Mouse (Mus musculus) liver, embryonic 14.5 days (tissue): Measurements from ENCODE around the gene Morc2a. TPM values are rescaled to one million over a fixed set of nuclear protein-coding genes. Genes with fewer than 3 reads are reported as not detected.

Experiments used
- ATAC-seq: fragments of 200-750 bp; cut with Nextera tagmentation; 2 replicates; pipeline ENCODE4 v1.8.0; 2017; ENCODE audit warnings: moderate number of reproducible peaks, mild to moderate bottlenecking, moderate library complexity; ENCODE audit not compliant: insufficient read depth
- DNase-seq, 3 experiments: peaks; one replicate each; pipeline ENCODE4 v3.0.0-alpha.2; 2012 to 2013; ENCODE audit warnings: low read depth in 3 of 3, low spot score in 3 of 3
- H3K27ac ChIP-seq: fragments of 300-500 bp; sonication (generic); 2 replicates; pipeline ENCODE4 v1.5.1; 2014; ENCODE audit warnings: moderate library complexity, mild to moderate bottlenecking, control low read depth, inconsistent platforms
- H3K27me3 ChIP-seq: fragments of 300-500 bp; sonication (generic); 2 replicates; pipeline ENCODE4 v1.6.1; 2014; ENCODE audit warnings: mild to moderate bottlenecking, low read length, moderate library complexity; ENCODE audit not compliant: control insufficient read depth, insufficient read depth
- H3K36me3 ChIP-seq: fragments of 300-500 bp; sonication (generic); replicated peaks from 2 replicates; pipeline ENCODE4 v1.6.1; 2014; ENCODE audit warnings: low read depth; ENCODE audit not compliant: control insufficient read depth, insufficient read depth
- H3K4me1 ChIP-seq, 2 experiments: fragments of 200-500 bp in 1 of 2; fragments of 300-500 bp in 1 of 2; sonication (generic) in 1 of 2; replicated peaks; 2 replicates each; pipeline ENCODE4 v1.6.1; 2012 to 2014; ENCODE audit warnings: antibody characterized with exemption in 1 of 2, inconsistent platforms in 1 of 2, low read length in 1 of 2; ENCODE audit not compliant: control insufficient read depth in 2 of 2, insufficient read depth in 2 of 2
- H3K4me2 ChIP-seq: fragments of 300-500 bp; sonication (generic); 2 replicates; pipeline ENCODE4 v1.6.1; 2014; ENCODE audit warnings: low read depth, mild to moderate bottlenecking, control low read depth, moderate library complexity
- H3K4me3 ChIP-seq, 2 experiments: fragments of 200-500 bp in 1 of 2; fragments of 300-500 bp in 1 of 2; sonication (generic) in 1 of 2; 2 replicates each; pipeline ENCODE4 v1.5.1; 2012 to 2014; ENCODE audit warnings: low read depth in 2 of 2, low read length in 2 of 2, mild to moderate bottlenecking in 2 of 2, control low read depth in 1 of 2, inconsistent platforms in 1 of 2, moderate library complexity in 1 of 2; ENCODE audit not compliant: insufficient read depth in 1 of 2
- H3K9ac ChIP-seq: fragments of 300-500 bp; sonication (generic); replicated peaks from 2 replicates; pipeline ENCODE4 v1.6.1; 2014; ENCODE audit warnings: mild to moderate bottlenecking, control low read depth, moderate library complexity
- H3K9me3 ChIP-seq: fragments of 300-500 bp; sonication (generic); 2 replicates; pipeline ENCODE4 v1.6.1; 2016; ENCODE audit warnings: low read length, mixed read lengths; ENCODE audit not compliant: control insufficient read depth
- CTCF ChIP-seq: IDR thresholded peaks from 2 replicates; pipeline ENCODE4 v1.5.1; 2016; ENCODE audit warnings: antibody characterized with exemption, low read depth, control low read depth
- EP300 ChIP-seq: IDR thresholded peaks from 2 replicates; pipeline ENCODE4 v1.6.1; 2016; ENCODE audit warnings: antibody characterized with exemption, low read depth
- WGBS: fragments of 180-500 bp; shearing (Covaris S2); extraction: QIAGEN DNeasy Blood & Tissue Kit; methylation state at CpG from one replicate; pipeline ENCODE4 v1.1.7; 2014; ENCODE audit not compliant: insufficient replicate concordance; 5-methylcytosine and 5-hydroxymethylcytosine counted together
- polyA plus RNA-seq, 2 experiments: library from polyadenylated mRNA; depleted of rRNA in 1 of 2; stranded (reverse) in 1 of 2; unstranded in 1 of 2; fragments of >200 nt; fragmentation: Nextera tagmentation in 1 of 2; extraction: Ambion mirVana in 1 of 2; gene quantifications; 2 replicates each; pipeline versions ENCODE4 v1.2.1 to v1.2.3; 2012 to 2014

The Morc2a gene
- polyA plus RNA-seq, 2 experiments = 3.2 to 5.6 TPM

DNA sequence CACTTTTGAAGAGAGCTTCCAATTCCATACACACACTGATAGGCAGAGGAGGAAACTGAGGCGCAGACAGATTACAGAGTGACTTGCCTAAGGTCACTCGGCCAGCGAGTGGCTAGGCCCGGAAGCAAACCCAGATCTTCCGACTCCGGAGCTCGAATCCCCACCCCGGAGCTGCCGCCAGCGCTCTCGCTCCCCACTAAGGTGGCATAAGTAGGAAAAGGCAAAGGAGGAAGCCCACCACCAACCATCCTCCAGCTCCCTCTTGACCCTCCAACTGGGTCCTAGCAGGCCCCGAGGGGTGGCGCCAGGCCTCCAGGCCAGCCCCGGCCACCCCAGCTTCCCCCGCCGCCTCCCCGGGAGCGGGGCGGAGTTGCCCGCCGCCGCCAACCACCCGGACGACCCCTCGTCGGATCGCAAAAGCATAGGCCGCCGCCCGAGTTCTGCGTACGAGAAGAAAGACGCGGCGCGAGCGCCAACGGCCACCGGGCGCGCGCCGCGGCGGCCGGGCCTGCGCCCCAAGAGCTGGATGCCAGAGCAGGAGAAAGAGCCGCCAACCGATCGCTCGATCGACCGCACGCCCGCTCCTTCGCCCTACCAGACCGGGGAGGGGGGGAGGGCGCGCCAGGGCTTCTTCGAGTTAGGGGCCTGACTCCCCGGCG lies 557 bp upstream of the Morc2a start:
- no peaks in the 10 kb centered on the region for H3K27me3 ChIP-seq
- H3K9ac ChIP-seq = peak overlapping the region; percentile 96
- under 1% methylated on average over 60 of the region's 62 CpGs for WGBS
- TF ChIP-seq EP300 (no peak), CTCF (no peak)
- peak overlapping the region; percentile 85 to 94 for H3K4me3 ChIP-seq
- H3K36me3 ChIP-seq = peaks cover 26% of the 10 kb centered on the region
- ATAC-seq (peak; percentile 57), DNase-seq (peak in 2 of 3 experiments; percentile 16 to 20)
- peaks cover 9% of the 10 kb centered on the region in 2 experiments for H3K4me1 ChIP-seq
- peak overlapping the region; percentile 74 for H3K4me2 ChIP-seq
- peak overlapping the region; percentile 66 for H3K27ac ChIP-seq
- peaks cover 3% of the 10 kb centered on the region; the same call in 1 of the 2 replicates for H3K9me3 ChIP-seq

DNA sequence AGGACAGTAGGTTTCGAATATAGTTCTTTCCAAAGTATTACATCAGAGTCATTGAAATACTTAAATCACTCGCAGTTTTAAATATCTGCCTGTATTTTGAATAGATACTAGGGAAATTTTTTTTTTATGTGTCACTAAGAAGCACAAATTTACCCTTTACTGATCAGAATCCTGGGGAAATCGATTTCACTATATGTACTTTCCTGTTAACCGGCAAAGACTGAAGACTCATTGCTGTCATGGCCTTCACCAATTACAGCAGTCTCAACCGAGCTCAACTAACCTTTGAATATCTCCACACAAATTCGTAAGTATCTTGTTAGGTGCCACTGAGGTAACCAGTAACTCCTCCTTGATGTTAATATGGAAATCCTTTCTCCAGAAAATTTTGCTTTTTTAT lies 1.1 kb downstream of the Morc2a start:
- Histone ChIP-seq H3K9ac (peak overlapping the region; percentile 74; the same call in 1 of the 2 replicates), H3K4me1 (peaks cover 9% of the 10 kb centered on the region in 2 experiments), H3K4me3 (peak overlapping the region; percentile 68 to 94; a peak in 3 of 4 replicates), H3K9me3 (peaks cover 3% of the 10 kb centered on the region; the same call in 1 of the 2 replicates), H3K36me3 (peaks cover 12% of the 10 kb centered on the region), H3K4me2 (peak overlapping the region; percentile 74), H3K27ac (no peak overlapping the region), H3K27me3 (no peaks in the 10 kb centered on the region)
- 85% methylated on average over 6 of the region's 6 CpGs for WGBS
- DNase-seq = no peak
- TF ChIP-seq CTCF (no peak), EP300 (no peak)
- ATAC-seq = no peak

DNA sequence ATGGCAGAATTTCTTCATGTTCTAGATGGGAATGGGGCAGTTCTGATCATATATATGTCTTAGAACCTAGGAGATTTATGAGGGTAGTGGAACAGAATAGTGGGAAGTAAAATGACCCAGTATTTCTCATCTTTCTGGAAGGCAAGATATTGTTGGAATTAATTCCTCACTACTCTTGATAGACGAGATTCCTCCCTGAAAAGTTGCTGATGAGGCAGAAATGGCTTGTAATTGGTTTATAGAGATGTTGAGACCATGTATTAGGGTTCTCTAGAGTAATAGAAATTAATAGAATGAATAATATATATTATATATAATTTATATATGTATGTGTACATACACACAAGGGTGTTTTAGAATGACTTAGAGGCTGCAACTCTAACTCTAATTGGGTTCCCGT lies 13.0 kb downstream of the Morc2a start:
- Histone ChIP-seq H3K4me1 (no peaks in the 10 kb centered on the region), H3K9me3 (no peaks in the 10 kb centered on the region), H3K36me3 (no peaks in the 10 kb centered on the region; the same call in 1 of the 2 replicates), H3K27ac (no peak overlapping the region), H3K4me3 (no peak overlapping the region), H3K4me2 (no peak overlapping the region), H3K27me3 (no peaks in the 10 kb centered on the region), H3K9ac (no peak overlapping the region)
- TF ChIP-seq CTCF (no peak), EP300 (no peak)
- 75% methylated on average over 2 of the region's 2 CpGs for WGBS
- no peak for DNase-seq
- no peak for ATAC-seq

DNA sequence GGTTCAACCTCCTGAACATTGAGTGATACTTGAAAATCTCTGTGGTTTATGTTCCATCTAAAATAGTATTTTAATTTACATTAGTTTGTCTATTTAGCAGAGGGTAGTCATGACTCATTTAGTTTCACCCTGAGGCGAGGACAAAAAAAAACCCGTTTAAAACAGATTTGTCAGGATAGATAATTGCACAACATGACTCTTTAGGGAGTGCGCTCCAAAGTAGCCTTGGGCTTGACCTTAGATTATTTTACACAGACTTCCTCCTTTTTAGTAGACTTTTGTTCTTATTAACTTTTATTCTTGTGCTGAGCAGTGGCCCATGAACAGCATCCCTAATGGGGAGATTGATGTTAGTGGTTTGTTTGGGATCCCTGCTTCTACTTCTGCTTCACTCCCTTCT lies 18.5 kb downstream of the Morc2a start:
- no peak overlapping the region for H3K4me2 ChIP-seq
- no peaks in the 10 kb centered on the region for H3K27me3 ChIP-seq
- no peak overlapping the region for H3K27ac ChIP-seq
- ATAC-seq = no peak
- no peaks in the 10 kb centered on the region for H3K4me1 ChIP-seq
- no peak for DNase-seq
- TF ChIP-seq CTCF (no peak), EP300 (no peak)
- 78% methylated on average over 3 of the region's 3 CpGs for WGBS
- no peak overlapping the region for H3K9ac ChIP-seq
- H3K4me3 ChIP-seq = no peak overlapping the region
- H3K36me3 ChIP-seq = peaks cover 11% of the 10 kb centered on the region
- H3K9me3 ChIP-seq = no peaks in the 10 kb centered on the region

DNA sequence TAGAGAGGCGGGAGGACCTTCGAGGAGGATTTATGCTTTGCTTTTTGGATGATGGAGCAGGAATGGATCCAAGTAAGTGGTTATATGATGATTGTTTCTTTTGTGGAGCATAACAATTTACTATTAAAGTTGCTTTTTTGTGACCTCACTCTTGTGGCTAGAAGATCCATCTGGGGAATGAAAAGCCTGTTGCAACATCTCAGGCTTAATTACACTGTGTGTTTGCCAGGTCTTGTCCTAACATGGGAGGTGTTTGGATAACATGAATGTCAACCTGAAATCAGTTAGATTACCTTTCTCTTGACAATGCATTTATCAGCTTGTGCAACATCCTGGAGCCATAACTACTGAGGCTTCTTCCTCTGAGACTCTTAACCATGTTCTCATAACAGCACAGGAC lies 19.8 kb downstream of the Morc2a start:
- no peak for ATAC-seq

More for the DNA sequence above, 19.8 kb downstream of the Morc2a start:
- Histone ChIP-seq H3K36me3 (peaks cover 14% of the 10 kb centered on the region), H3K9ac (no peak overlapping the region), H3K4me1 (no peaks in the 10 kb centered on the region), H3K27ac (no peak overlapping the region), H3K9me3 (no peaks in the 10 kb centered on the region), H3K4me2 (no peak overlapping the region), H3K4me3 (no peak overlapping the region), H3K27me3 (no peaks in the 10 kb centered on the region)
- 67% methylated on average over 2 of the region's 2 CpGs for WGBS
- DNase-seq = no peak
- no peak for TF ChIP-seq CTCF
- no peak for TF ChIP-seq EP300
